Mouse (Mus musculus) midbrain, embryonic 16.5 days (tissue): ENCODE results near the gene Rexo1. TPM values are rescaled to one million over a fixed set of nuclear protein-coding genes. Genes with fewer than 3 reads are reported as not detected.

Experiments used
- ATAC-seq: fragments of 200-750 bp; cut with Nextera tagmentation; 2 replicates; pipeline ENCODE4 v1.8.0; 2017; ENCODE audit warnings: moderate TSS enrichment
- H3K27ac ChIP-seq: fragments of 300-500 bp; sonication (generic); 2 replicates; pipeline ENCODE4 v1.5.1; 2014; ENCODE audit warnings: mild to moderate bottlenecking, low read length, mixed read lengths
- H3K27me3 ChIP-seq: fragments of 300-500 bp; sonication (generic); 2 replicates; pipeline ENCODE4 v1.6.1; 2014; ENCODE audit warnings: low read depth, low read length, mixed read lengths; ENCODE audit not compliant: control insufficient read depth, insufficient read depth
- H3K36me3 ChIP-seq: fragments of 300-500 bp; sonication (generic); 2 replicates; pipeline ENCODE4 v1.6.1; 2014; ENCODE audit warnings: mild to moderate bottlenecking, low read length, moderate library complexity, mixed read lengths; ENCODE audit not compliant: control insufficient read depth, insufficient read depth
- H3K4me1 ChIP-seq: fragments of 300-500 bp; sonication (generic); 2 replicates; pipeline ENCODE4 v1.6.1; 2014; ENCODE audit warnings: mild to moderate bottlenecking, low read length, mixed read lengths; ENCODE audit not compliant: control insufficient read depth, insufficient read depth
- H3K4me2 ChIP-seq: fragments of 300-500 bp; sonication (generic); 2 replicates; pipeline ENCODE4 v1.6.1; 2014; ENCODE audit warnings: mild to moderate bottlenecking, low read length, mixed read lengths
- H3K4me3 ChIP-seq: fragments of 300-500 bp; sonication (generic); 2 replicates; pipeline ENCODE4 v1.5.1; 2014; ENCODE audit warnings: low read depth, mild to moderate bottlenecking, low read length, moderate library complexity, mixed read lengths
- H3K9ac ChIP-seq: fragments of 300-500 bp; sonication (generic); 2 replicates; pipeline ENCODE4 v1.6.1; 2014; ENCODE audit warnings: low read depth, low read length, mixed read lengths
- H3K9me3 ChIP-seq: fragments of 300-500 bp; sonication (generic); replicated peaks from 2 replicates; pipeline ENCODE4 v1.6.1; 2014; ENCODE audit warnings: mild to moderate bottlenecking, low read length, mixed read lengths; ENCODE audit not compliant: control insufficient read depth, poor library complexity, severe bottlenecking
- WGBS: fragments of 180-500 bp; shearing (Covaris S2); extraction: QIAGEN DNeasy Blood & Tissue Kit; methylation state at CpG from one replicate; pipeline ENCODE4 v1.1.7; 2014; 5-methylcytosine and 5-hydroxymethylcytosine counted together
- polyA plus RNA-seq: library from polyadenylated mRNA; unstranded; fragments of >200 nt; fragmentation: Nextera tagmentation; extraction: Ambion mirVana; gene quantifications from 2 replicates; pipeline ENCODE4 v1.2.1, GENCODE M21; 2015

Rexo1 gene
- polyA plus RNA-seq, 1 experiment from 2014 or later = 27.6 TPM

DNA sequence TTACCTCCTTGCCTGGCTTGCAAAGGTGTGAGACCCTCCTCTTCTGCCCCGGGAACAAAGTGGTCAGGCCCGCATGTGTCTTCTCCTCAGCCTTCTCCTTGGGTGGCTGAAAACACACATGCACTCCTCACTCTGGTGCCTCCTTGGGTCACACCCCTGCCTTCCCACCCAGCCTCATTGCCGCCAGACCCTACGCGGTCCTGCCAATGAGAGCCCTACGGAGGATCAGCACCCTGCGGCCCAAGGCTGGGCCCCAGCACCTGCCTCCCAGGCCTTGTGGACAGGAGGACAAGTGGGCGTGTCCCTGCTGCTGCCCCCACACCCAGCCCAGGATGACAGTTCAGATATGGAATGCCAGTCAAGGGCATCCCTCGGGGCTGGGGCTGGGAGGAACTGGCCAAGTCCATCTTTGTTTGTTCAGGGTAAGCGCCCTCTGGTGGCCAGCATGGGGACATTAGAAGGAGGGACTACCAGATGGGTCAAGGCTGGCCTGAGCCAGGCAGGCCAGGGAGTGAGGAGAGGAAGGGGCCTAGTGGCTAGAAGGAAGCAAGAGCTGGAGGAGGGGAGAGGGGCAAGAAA lies 12.8 kb downstream of the Rexo1 start:
- 73% methylated on average over 10 of the region's 10 CpGs for WGBS
- H3K27me3 ChIP-seq = no peaks in the 10 kb centered on the region

DNA sequence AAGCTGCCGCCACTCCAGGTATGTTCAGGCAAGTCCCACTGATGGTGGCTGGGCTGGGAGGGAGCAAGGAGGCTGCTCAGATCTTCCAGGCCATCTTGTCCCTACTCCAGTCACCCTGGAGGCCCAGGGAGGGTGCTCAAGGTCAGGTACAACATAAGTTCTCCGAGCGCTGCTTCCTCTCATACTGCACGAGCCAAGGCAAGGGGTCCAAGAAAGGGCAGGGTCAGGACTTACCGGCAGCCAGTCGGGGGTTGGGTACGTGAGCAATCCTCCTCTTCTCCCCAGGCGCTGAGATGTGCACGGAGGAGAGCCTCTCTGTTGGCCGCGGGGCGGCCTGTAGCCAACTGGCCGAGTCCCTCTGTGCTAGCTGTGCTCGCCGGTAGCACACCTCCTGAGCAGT lies 13.8 kb downstream of the Rexo1 start:
- no peaks in the 10 kb centered on the region for H3K4me1 ChIP-seq
- 92% methylated on average over 15 of the region's 15 CpGs for WGBS
- peaks cover 41% of the 10 kb centered on the region for H3K36me3 ChIP-seq
- H3K9me3 ChIP-seq = no peaks in the 10 kb centered on the region
- no peaks in the 10 kb centered on the region for H3K27me3 ChIP-seq
- no peak overlapping the region for H3K4me2 ChIP-seq
- H3K27ac ChIP-seq = no peak overlapping the region
- H3K9ac ChIP-seq = no peak overlapping the region
- no peak overlapping the region for H3K4me3 ChIP-seq
- no peak for ATAC-seq

More for the DNA sequence above, 12.8 kb downstream of the Rexo1 start:
- no peak overlapping the region for H3K9ac ChIP-seq
- no peaks in the 10 kb centered on the region for H3K4me1 ChIP-seq
- peaks cover 32% of the 10 kb centered on the region for H3K36me3 ChIP-seq
- H3K4me3 ChIP-seq = no peak overlapping the region
- ATAC-seq = peak; percentile 56
- no peak overlapping the region for H3K27ac ChIP-seq
- H3K4me2 ChIP-seq = no peak overlapping the region
- H3K9me3 ChIP-seq = no peaks in the 10 kb centered on the region

GRCm38 (mm10) chr10:80546945-80547344 lies 14.4 kb downstream of the Rexo1 start:
- Histone ChIP-seq H3K36me3 (peaks cover 46% of the 10 kb centered on the region), H3K27me3 (no peaks in the 10 kb centered on the region), H3K4me1 (no peaks in the 10 kb centered on the region), H3K9ac (no peak overlapping the region), H3K4me2 (no peak overlapping the region), H3K9me3 (no peaks in the 10 kb centered on the region), H3K4me3 (no peak overlapping the region), H3K27ac (no peak overlapping the region)
- ATAC-seq = no peak
- WGBS = 98% methylated on average over 4 of the region's 4 CpGs

DNA sequence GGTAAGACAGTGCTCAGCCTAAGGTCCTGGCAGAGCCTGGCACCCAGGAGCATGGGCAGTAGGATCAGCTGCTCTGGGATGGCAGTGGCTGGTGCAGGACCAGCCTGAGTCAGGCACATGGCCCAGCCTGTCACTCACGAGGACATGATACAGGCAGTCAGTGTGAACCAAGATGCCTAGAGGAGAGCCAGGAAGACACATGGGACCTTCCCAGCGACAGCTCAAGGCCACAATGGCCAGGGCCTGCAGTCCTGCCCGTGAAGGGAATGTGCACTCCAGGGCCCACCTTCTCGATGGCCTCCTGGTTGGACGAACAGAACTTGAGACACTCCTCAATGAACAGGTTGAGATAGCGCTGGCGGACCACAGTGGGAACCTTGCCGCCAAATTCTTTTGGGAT lies 15.8 kb downstream of the Rexo1 start:
- Histone ChIP-seq H3K27me3 (no peaks in the 10 kb centered on the region), H3K4me3 (no peak overlapping the region), H3K9ac (no peak overlapping the region), H3K4me2 (no peak overlapping the region), H3K4me1 (no peaks in the 10 kb centered on the region), H3K9me3 (no peaks in the 10 kb centered on the region), H3K36me3 (peaks cover 49% of the 10 kb centered on the region), H3K27ac (no peak overlapping the region)
- no peak for ATAC-seq
- 92% methylated on average over 8 of the region's 8 CpGs for WGBS

GRCm38 (mm10) chr10:80543873-80544272 lies 17.5 kb downstream of the Rexo1 start:
- H3K27me3 ChIP-seq = 0 out of 2 replicates have a peak, but pooled peaks cover 2% of the 10 kb centered on the region
- ATAC-seq = no peak
- H3K4me3 ChIP-seq = no peak overlapping the region
- no peak overlapping the region for H3K9ac ChIP-seq
- no peak overlapping the region for H3K27ac ChIP-seq
- no peaks in the 10 kb centered on the region for H3K9me3 ChIP-seq
- no peak overlapping the region for H3K4me2 ChIP-seq
- whole genome bisulfite sequencing = 95% methylated on average over 14 of the region's 14 CpGs
- H3K4me1 ChIP-seq = no peaks in the 10 kb centered on the region
- peaks cover 40% of the 10 kb centered on the region for H3K36me3 ChIP-seq

GRCm38 (mm10) chr10:80539493-80539892 lies 21.9 kb downstream of the Rexo1 start:
- Histone ChIP-seq H3K36me3 (peaks cover 22% of the 10 kb centered on the region), H3K27ac (no peak overlapping the region), H3K4me2 (no peak overlapping the region), H3K9ac (no peak overlapping the region), H3K4me3 (no peak overlapping the region), H3K27me3 (peaks cover 18% of the 10 kb centered on the region), H3K4me1 (no peaks in the 10 kb centered on the region), H3K9me3 (no peaks in the 10 kb centered on the region)
- no peak for ATAC-seq
- 63% methylated on average over 5 of the region's 5 CpGs for WGBS

DNA sequence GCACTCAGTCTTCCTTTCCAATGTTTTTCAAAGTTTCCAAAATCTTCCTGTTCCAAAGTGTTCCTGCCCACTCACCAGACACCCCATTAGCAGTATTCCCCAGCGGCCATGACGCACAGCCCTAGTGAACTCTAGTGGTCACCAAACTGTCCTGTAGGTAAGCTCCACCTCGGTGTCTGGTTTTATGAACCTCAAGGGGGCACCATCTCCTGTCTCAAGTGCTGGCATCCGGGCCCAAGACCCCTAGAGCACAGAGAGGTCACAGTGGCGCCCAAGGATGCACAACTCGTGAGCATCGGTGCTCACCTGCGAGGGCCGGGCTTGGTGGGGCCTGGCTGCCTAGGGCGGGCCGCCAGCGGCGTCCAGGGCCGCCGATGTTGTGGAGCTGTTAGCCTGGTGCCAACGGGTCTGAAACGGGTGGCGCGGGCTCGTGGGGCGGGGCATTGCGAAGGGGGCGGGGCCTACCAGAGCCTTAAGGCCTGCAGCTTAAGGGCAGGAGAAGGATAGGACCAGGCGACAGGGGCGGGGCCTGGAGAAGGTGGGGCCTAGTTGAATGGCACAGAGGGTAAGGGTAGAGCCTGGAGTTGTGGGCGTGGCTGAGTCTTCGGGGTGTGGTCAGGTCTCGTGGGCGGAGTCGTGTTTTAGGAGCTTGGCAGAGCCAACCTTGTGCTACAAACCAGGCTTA lies 22.5 kb downstream of the Rexo1 start, which contains the start of gene Atp8b3:
TSS of gene Atp8b3 (minus strand) at position 415 of the 685 bp plus-strand sequence.
- H3K27me3 ChIP-seq = peaks cover 18% of the 10 kb centered on the region
- no peak within 1 kb of the TSS for H3K27ac ChIP-seq
- H3K9ac ChIP-seq = no peak within 1 kb of the TSS
- no peak; the same call in 1 of the 2 replicates for ATAC-seq
- H3K9me3 ChIP-seq = no peaks in the 10 kb centered on the region
- H3K36me3 ChIP-seq = peaks cover 21% of the 10 kb centered on the region
- H3K4me1 ChIP-seq = no peaks in the 10 kb centered on the region
- no peak within 1 kb of the TSS; the same call in 1 of the 2 replicates for H3K4me3 ChIP-seq
- H3K4me2 ChIP-seq = peak within 1 kb of the TSS; percentile 39
- WGBS = 2% methylated on average over 30 of the region's 30 CpGs

DNA sequence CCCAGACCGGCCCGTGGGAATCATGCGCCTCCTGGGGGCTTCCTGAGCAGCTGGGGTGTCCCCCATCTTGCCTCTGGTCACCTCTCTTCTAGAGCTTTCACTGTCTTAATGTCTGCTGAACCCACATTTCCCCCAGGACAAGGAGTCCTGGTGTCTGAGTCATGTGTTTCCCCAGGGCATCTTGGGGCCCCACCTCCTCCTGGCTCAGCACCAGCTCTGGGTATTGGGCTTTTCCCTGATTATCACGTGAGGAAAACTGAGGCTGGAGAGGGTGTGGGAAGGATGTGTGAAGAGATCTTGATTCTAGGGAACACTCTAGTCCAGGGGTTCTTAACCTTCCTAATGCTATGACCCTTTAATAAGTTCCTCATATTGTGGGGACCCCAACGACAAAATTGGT lies 23.2 kb downstream of the Rexo1 start:
- Histone ChIP-seq H3K4me2 (no peak overlapping the region), H3K27ac (no peak overlapping the region), H3K36me3 (peaks cover 14% of the 10 kb centered on the region), H3K4me1 (no peaks in the 10 kb centered on the region), H3K9me3 (no peaks in the 10 kb centered on the region), H3K4me3 (no peak overlapping the region), H3K27me3 (peaks cover 18% of the 10 kb centered on the region), H3K9ac (no peak overlapping the region)
- 57% methylated on average over 5 of the region's 5 CpGs for WGBS
- no peak for ATAC-seq

GRCm38 (mm10) chr10:80535711-80536110 lies 25.6 kb downstream of the Rexo1 start:
- no peaks in the 10 kb centered on the region for H3K36me3 ChIP-seq
- H3K4me1 ChIP-seq = no peaks in the 10 kb centered on the region
- no peak overlapping the region for H3K27ac ChIP-seq
- no peak overlapping the region for H3K4me2 ChIP-seq
- no peak overlapping the region for H3K4me3 ChIP-seq
- H3K27me3 ChIP-seq = peaks cover 18% of the 10 kb centered on the region
- 11% methylated on average over 13 of the region's 13 CpGs for whole genome bisulfite sequencing
- no peaks in the 10 kb centered on the region for H3K9me3 ChIP-seq
- H3K9ac ChIP-seq = no peak overlapping the region
- ATAC-seq = no peak
